Mouse (Mus musculus) E14TG2a.4 (cell line): ENCODE results near the gene Pomgnt1.

ENCODE experiments used
- CTCF ChIP-seq: conservative IDR thresholded peaks from 2 replicates; pipeline ENCODE4 v1.5.1; 2014; ENCODE audit warnings: low read length
- NANOG ChIP-seq: IDR thresholded peaks from 2 replicates; pipeline ENCODE4 v1.6.1; 2014; ENCODE audit warnings: borderline replicate concordance, low read length, mixed read lengths
- POU5F1 ChIP-seq: IDR thresholded peaks from 2 replicates; pipeline ENCODE4 v1.6.1; 2014; ENCODE audit warnings: low read length, borderline replicate concordance

GRCm38 (mm10) chr4:116150862-116151221 lies 27.2 kb downstream of the Pomgnt1 start:
- TF ChIP-seq CTCF (no peak), POU5F1 (no peak), NANOG (no peak)
